Mouse (Mus musculus) ES-E14 (cell line): ENCODE data around the gene Ppan. TPM values are rescaled to one million over a fixed set of nuclear protein-coding genes. Genes with fewer than 3 reads are reported as not detected.

Experiments used
- DNase-seq: peaks from one replicate; pipeline ENCODE4 v3.0.0-alpha.2; 2013; ENCODE audit warnings: low read depth, low spot score
- H3K27ac ChIP-seq: 2 replicates; pipeline ENCODE4 v1.5.1; 2012; ENCODE audit warnings: low read depth, mild to moderate bottlenecking, low read length, moderate library complexity, mixed read lengths; ENCODE audit not compliant: poor library complexity, insufficient read depth, severe bottlenecking
- H3K36me3 ChIP-seq: 2 replicates; pipeline ENCODE4 v1.6.1; 2012; ENCODE audit warnings: mild to moderate bottlenecking, low read length, moderate library complexity, mixed read lengths; ENCODE audit not compliant: control insufficient read depth, poor library complexity, insufficient read depth, severe bottlenecking
- H3K4me1 ChIP-seq, 2 experiments: fragments of 150-350 bp in 1 of 2; sonication (generic) in 1 of 2; 2 replicates each; pipeline ENCODE4 v1.6.1; 2012; ENCODE audit warnings: low read length in 2 of 2, mild to moderate bottlenecking in 1 of 2, mixed read lengths in 1 of 2; ENCODE audit not compliant: control insufficient read depth in 2 of 2, insufficient read depth in 2 of 2, poor library complexity in 1 of 2
- H3K4me3 ChIP-seq, 2 experiments: fragments of 150-350 bp in 1 of 2; sonication (generic) in 1 of 2; 2 replicates each; pipeline ENCODE4 v1.5.1; 2012; ENCODE audit warnings: low read length in 2 of 2, low read depth in 1 of 2, mild to moderate bottlenecking in 1 of 2, mixed read lengths in 1 of 2; ENCODE audit not compliant: insufficient read depth in 1 of 2, poor library complexity in 1 of 2, severe bottlenecking in 1 of 2
- H3K9ac ChIP-seq: 2 replicates; pipeline ENCODE4 v1.6.1; 2012; ENCODE audit warnings: low read depth, mild to moderate bottlenecking, low read length, mixed read lengths; ENCODE audit not compliant: poor library complexity, insufficient read depth, severe bottlenecking
- H3K9me3 ChIP-seq: fragments of 150-350 bp; sonication (generic); 2 replicates; pipeline ENCODE4 v1.6.1; 2012; ENCODE audit warnings: low read depth, mild to moderate bottlenecking, low read length; ENCODE audit not compliant: control insufficient read depth, insufficient read depth
- CHD2 ChIP-seq: IDR thresholded peaks from 2 replicates; pipeline ENCODE4 v1.6.1; 2014; ENCODE audit warnings: mild to moderate bottlenecking, low read depth, low read length, inconsistent platforms
- HCFC1 ChIP-seq: IDR thresholded peaks from 2 replicates; pipeline ENCODE4 v1.6.1; 2012; ENCODE audit warnings: low read length, inconsistent platforms, borderline replicate concordance; ENCODE audit not compliant: insufficient read depth
- MAFK ChIP-seq: IDR thresholded peaks from 2 replicates; pipeline ENCODE4 v1.6.1; 2014; ENCODE audit warnings: mild to moderate bottlenecking, low read depth, low read length, inconsistent platforms; ENCODE audit not compliant: insufficient read depth
- ZC3H11A ChIP-seq: IDR thresholded peaks from 2 replicates; pipeline ENCODE4 v1.6.1; 2012; ENCODE audit warnings: low read depth, mild to moderate bottlenecking, inconsistent platforms, low read length, borderline replicate concordance
- ZNF384 ChIP-seq: IDR thresholded peaks from 2 replicates; pipeline ENCODE4 v1.6.1; 2012; ENCODE audit warnings: low read depth, low read length, inconsistent platforms
- in situ Hi-C, 2 experiments: fragments of 600-800 bp; cut with MboI; formaldehyde crosslinking; loops; one replicate each; pipeline ENCODE4 v1.15.1; 2025; ENCODE audit warnings: low sequenced_read_pairs in 2 of 2, inconsistent platforms in 1 of 2; ENCODE audit not compliant: unreplicated experiment in 2 of 2
- total RNA-seq: library from RNA; depleted of rRNA; stranded (reverse); fragments of 300-350 nt; gene quantifications from 2 replicates; pipeline ENCODE4 v1.2.3, GENCODE M21; 2012

Ppan gene
- total RNA-seq, 1 experiment, result 179 TPM

- no peak overlapping the region for H3K27ac ChIP-seq
- H3K36me3 ChIP-seq, result no peaks in the 10 kb centered on the region
- in situ Hi-C loops, result no loop called here
- no peak overlapping the region for H3K9ac ChIP-seq
- DNase-seq, result peak; percentile 84
- 0 out of 2 replicates have a peak, but pooled peaks have one; percentile 15 for TF ChIP-seq HCFC1
- no peak for TF ChIP-seq ZNF384
- no peaks in the 10 kb centered on the region for H3K9me3 ChIP-seq
- H3K4me3 ChIP-seq, result no peak overlapping the region
- no peaks in the 10 kb centered on the region; a peak in 1 of 4 replicates for H3K4me1 ChIP-seq
These were observed 30.8 kb upstream of the Ppan start for GRCm38 (mm10) chr9:20857131-20857530.

DNA sequence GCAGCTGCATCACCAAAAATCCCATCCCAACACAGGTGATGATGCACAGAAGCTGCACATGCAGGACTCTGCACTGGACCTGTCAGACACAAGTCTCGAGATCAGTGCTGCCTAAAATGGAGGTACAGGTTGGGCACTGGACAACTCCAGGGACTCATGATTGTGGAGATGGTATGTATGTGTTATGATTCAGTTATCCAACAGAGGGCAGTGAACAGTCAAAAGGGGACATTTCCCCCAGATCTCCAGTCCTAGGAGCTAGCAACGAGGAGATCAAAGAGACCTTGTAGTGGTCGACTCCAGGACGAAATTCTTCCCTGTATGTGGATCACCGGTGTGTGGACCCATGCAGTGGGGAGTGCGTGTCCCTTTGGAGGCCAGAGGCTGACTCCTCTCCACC, 28.0 kb upstream of the Ppan start:
- Histone ChIP-seq H3K4me3 (no peak overlapping the region), H3K27ac (no peak overlapping the region), H3K4me1 (no peaks in the 10 kb centered on the region; a peak in 1 of 4 replicates), H3K36me3 (no peaks in the 10 kb centered on the region), H3K9me3 (no peaks in the 10 kb centered on the region), H3K9ac (no peak overlapping the region)
- DNase-seq, result no peak
- in situ Hi-C loops, result no loop called here
- no peak for TF ChIP-seq ZC3H11A
- no peak for TF ChIP-seq CHD2
- TF ChIP-seq MAFK, result no peak

GRCm38 (mm10) chr9:20861821-20862220, 26.2 kb upstream of the Ppan start:
- DNase-seq, result peak; percentile 59
- H3K4me1 ChIP-seq, result no peaks in the 10 kb centered on the region; a peak in 1 of 4 replicates
- H3K9ac ChIP-seq, result no peak overlapping the region
- in situ Hi-C loops, result no loop called here
- H3K27ac ChIP-seq, result no peak overlapping the region
- H3K9me3 ChIP-seq, result no peaks in the 10 kb centered on the region
- no peak overlapping the region for H3K4me3 ChIP-seq
- TF ChIP-seq ZNF384 (no peak), HCFC1 (no peak), ZC3H11A (peak; percentile 21; the same call in 1 of the 2 replicates)
- H3K36me3 ChIP-seq, result no peaks in the 10 kb centered on the region

- in situ Hi-C loops, result no loop called here
- Histone ChIP-seq H3K9me3 (no peaks in the 10 kb centered on the region), H3K4me3 (no peak overlapping the region), H3K36me3 (no peaks in the 10 kb centered on the region), H3K27ac (no peak overlapping the region), H3K9ac (no peak overlapping the region), H3K4me1 (no peaks in the 10 kb centered on the region)
- TF ChIP-seq CHD2, result no peak
- TF ChIP-seq ZC3H11A, result no peak
- TF ChIP-seq ZNF384, result no peak
- TF ChIP-seq HCFC1, result no peak
- no peak for TF ChIP-seq MAFK
- no peak for DNase-seq
These were observed 25.8 kb upstream of the Ppan start for GRCm38 (mm10) chr9:20862225-20862624.

DNA sequence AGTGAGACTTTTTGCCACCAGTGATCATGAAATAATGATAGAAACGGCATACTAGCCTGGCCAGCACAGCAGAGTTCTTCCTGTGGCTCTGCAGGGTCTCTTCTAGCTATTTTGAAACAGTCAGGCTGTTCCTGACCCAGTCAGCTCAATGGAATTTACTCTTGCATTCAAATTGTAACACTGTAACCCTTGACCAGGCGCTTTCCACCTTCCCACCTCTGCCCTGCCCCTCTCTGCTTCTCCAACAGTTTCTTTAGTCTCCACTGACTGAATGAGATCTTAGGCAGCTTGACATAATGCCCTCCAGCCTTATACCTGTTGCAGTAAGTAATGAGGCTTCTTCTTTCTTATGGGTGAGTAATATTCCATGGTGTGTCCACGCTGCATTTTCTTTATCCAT, 21.1 kb upstream of the Ppan start:
- H3K4me3 ChIP-seq, result no peak overlapping the region
- in situ Hi-C loops, result no loop called here
- H3K9me3 ChIP-seq, result no peaks in the 10 kb centered on the region
- no peak for DNase-seq
- no peak overlapping the region for H3K27ac ChIP-seq
- H3K9ac ChIP-seq, result no peak overlapping the region
- TF ChIP-seq ZNF384 (no peak), CHD2 (no peak), ZC3H11A (no peak), MAFK (no peak), HCFC1 (no peak)
- H3K4me1 ChIP-seq, result peaks cover 0 to 2% of the 10 kb centered on the region in 2 experiments; a peak in 2 of 4 replicates
- peaks cover 10% of the 10 kb centered on the region for H3K36me3 ChIP-seq
